8 mouse cellular contexts compared by ENCODE assay signal in the genomic region with DNA sequence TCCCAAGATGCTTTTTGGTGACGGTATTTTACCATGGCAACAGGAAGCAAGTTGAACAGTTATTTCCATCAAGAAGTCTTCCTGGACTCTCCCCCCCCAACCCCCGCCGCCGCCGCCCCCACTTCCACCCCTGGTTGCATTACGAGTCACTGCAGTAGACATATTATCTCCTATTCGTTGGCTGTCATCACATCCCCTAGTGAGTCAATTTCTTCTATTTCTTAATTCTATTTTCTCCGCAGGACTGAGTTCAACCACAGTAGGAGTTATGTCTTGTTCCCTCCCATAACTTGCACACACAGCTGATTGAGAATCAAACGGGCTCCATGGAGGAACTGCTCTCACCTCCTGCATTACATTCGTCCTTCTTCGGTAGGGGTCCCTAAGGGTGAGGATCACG. TPM values are rescaled to one million over a fixed set of nuclear protein-coding genes. Genes with fewer than 3 reads are reported as not detected.
DNase-seq lines count a peak whose midpoint lies in the region; ATAC-seq and TF ChIP-seq lines count a peak whose summit lies in the region.

No protein-coding gene starts in this region.

- H3K9ac ChIP-seq in forebrain, embryonic 12.5 days, result peak overlapping the region; percentile 85
- peak overlapping the region; percentile 89 for H3K9ac ChIP-seq in liver, embryonic 11.5 days (ENCODE audit: low read depth, low read length)
- H3K9ac ChIP-seq in stomach, embryonic 16.5 days (ENCODE audit: low read length), result peak overlapping the region; percentile 89

- no peak for TF ChIP-seq POLR2A in testis, adult 2 months (IDR thresholded peaks at IDR 0.05; ENCODE audit: control insufficient read depth, low read depth, low read length)

- no peaks in the 10 kb centered on the region for H3K27me3 ChIP-seq in testis, adult 2 months (ENCODE audit: control insufficient read depth, insufficient read depth, low read length)
- H3K27me3 ChIP-seq in forebrain, embryonic 12.5 days, result no peaks in the 10 kb centered on the region
- no peaks in the 10 kb centered on the region for H3K27me3 ChIP-seq in liver, embryonic 11.5 days (replicated peaks; ENCODE audit: control insufficient read depth, insufficient read depth, low read length)
- H3K27me3 ChIP-seq in stomach, embryonic 16.5 days (ENCODE audit: control insufficient read depth, insufficient read depth, low read length), result no peaks in the 10 kb centered on the region

- peaks cover 8% of the 10 kb centered on the region for H3K4me1 ChIP-seq in testis, adult 2 months (ENCODE audit: control insufficient read depth, insufficient read depth, low read length)
- H3K4me1 ChIP-seq in forebrain, embryonic 12.5 days, result peaks cover 23% of the 10 kb centered on the region
- peaks cover 15% of the 10 kb centered on the region; the same call in 1 of the 2 replicates for H3K4me1 ChIP-seq in liver, embryonic 11.5 days (replicated peaks; ENCODE audit: control insufficient read depth, insufficient read depth, low read length)
- peaks cover 18% of the 10 kb centered on the region for H3K4me1 ChIP-seq in stomach, embryonic 16.5 days (ENCODE audit: control insufficient read depth, insufficient read depth, low read length)

- WGBS in forebrain, embryonic 12.5 days, result 50% methylated on average over 12 of the region's 12 CpGs
- WGBS in liver, embryonic 11.5 days, result 26% methylated on average over 12 of the region's 12 CpGs
- WGBS in stomach, embryonic 16.5 days, result 35% methylated on average over 12 of the region's 12 CpGs

- no peaks in the 10 kb centered on the region for H3K36me3 ChIP-seq in testis, adult 2 months (ENCODE audit: control insufficient read depth, insufficient read depth, low read length)
- H3K36me3 ChIP-seq in forebrain, embryonic 12.5 days (replicated peaks), result peaks cover 14% of the 10 kb centered on the region
- H3K36me3 ChIP-seq in liver, embryonic 11.5 days (ENCODE audit: control insufficient read depth, insufficient read depth, low read length), result peaks cover 1% of the 10 kb centered on the region; the same call in 1 of the 2 replicates
- H3K36me3 ChIP-seq in stomach, embryonic 16.5 days (ENCODE audit: control insufficient read depth, insufficient read depth, low read length), result 0 out of 2 replicates have a peak, but pooled peaks cover 1% of the 10 kb centered on the region

- H3K4me3 ChIP-seq in testis, adult 2 months (ENCODE audit: control insufficient read depth, low read depth, low read length), result peak overlapping the region; percentile 97
- peak overlapping the region; percentile 86 for H3K4me3 ChIP-seq in forebrain, embryonic 12.5 days (replicated peaks)
- peak overlapping the region; percentile 95 for H3K4me3 ChIP-seq in liver, embryonic 11.5 days (ENCODE audit: low read depth, low read length)
- H3K4me3 ChIP-seq in stomach, embryonic 16.5 days (replicated peaks; ENCODE audit: low read length), result peak overlapping the region; percentile 86

- peak overlapping the region; percentile 87 for H3K4me2 ChIP-seq in forebrain, embryonic 12.5 days
- peak overlapping the region; percentile 96 for H3K4me2 ChIP-seq in liver, embryonic 11.5 days
- peak overlapping the region; percentile 90 for H3K4me2 ChIP-seq in stomach, embryonic 16.5 days (ENCODE audit: low read depth, low read length)

- no peak for TF ChIP-seq CTCF in testis, adult 2 months (IDR thresholded peaks at IDR 0.05; ENCODE audit: control insufficient read depth, insufficient read depth, insufficient replicate concordance, low read depth, low read length)

- intact Hi-C loops in left cerebral cortex, postnatal 14 days (cut with DNase I), result no loop called here

- H3K27ac ChIP-seq in testis, adult 2 months (ENCODE audit: control insufficient read depth, insufficient read depth, low read depth, low read length), result peak overlapping the region; percentile 67; the same call in 1 of the 2 replicates
- H3K27ac ChIP-seq in forebrain, embryonic 12.5 days, result peak overlapping the region; percentile 8; the same call in 1 of the 2 replicates
- H3K27ac ChIP-seq in liver, embryonic 11.5 days (ENCODE audit: low read depth, low read length), result peak overlapping the region; percentile 71
- H3K27ac ChIP-seq in stomach, embryonic 16.5 days (ENCODE audit: low read length), result no peak overlapping the region

- no peaks in the 10 kb centered on the region for H3K9me3 ChIP-seq in forebrain, embryonic 12.5 days
- H3K9me3 ChIP-seq in liver, embryonic 11.5 days (ENCODE audit: control insufficient read depth, low read length), result no peaks in the 10 kb centered on the region
- no peaks in the 10 kb centered on the region for H3K9me3 ChIP-seq in stomach, embryonic 16.5 days (replicated peaks; ENCODE audit: control insufficient read depth, low read length)

- no peak for DNase-seq in testis, postnatal 14 days (ENCODE audit: low spot score)
- no peak for DNase-seq in liver, embryonic 11.5 days (ENCODE audit: low spot score)
- no peak for DNase-seq in natural killer cell, adult 2 months (ENCODE audit: low spot score in 2 of 2)
- DNase-seq in gastrocnemius, postnatal 10 days, result no peak
- DNase-seq in left cerebral cortex, postnatal 14 days (ENCODE audit: low spot score in 2 of 2), result no peak

- ATAC-seq in forebrain, embryonic 12.5 days (ENCODE audit: low FRiP score), result no peak
- no peak for ATAC-seq in liver, embryonic 11.5 days (replicated peaks; ENCODE audit: low FRiP score)
- no peak for ATAC-seq in stomach, embryonic 16.5 days (ENCODE audit: insufficient read depth, low FRiP score)

RNA-seq across cellular contexts. Expression of gene Cinp, which starts 0.8 kb away (rescaled TPM):
- 13.4 and 13.6 TPM in 2 replicates for polyA plus RNA-seq in testis, adult 2 months (2012; rRNA removed)
- polyA plus RNA-seq in forebrain, embryonic 12.5 days (2016; fragmentation: Nextera tagmentation; extraction: Ambion mirVana), result 67.3 and 77.2 TPM in 2 replicates
- 144 and 155 TPM in 2 replicates for polyA plus RNA-seq in liver, embryonic 11.5 days (2014; fragmentation: Nextera tagmentation; extraction: Ambion mirVana)
- 74.8 and 78.4 TPM in 2 replicates for polyA plus RNA-seq in stomach, embryonic 16.5 days (2015; fragmentation: Nextera tagmentation; extraction: Ambion mirVana)
- total RNA-seq in gastrocnemius, postnatal 10 days (2021), result 10 to 100 TPM; 33.0 to 34.6 TPM
- 100 to 1,000 TPM; 107 to 124 TPM for total RNA-seq in left cerebral cortex, postnatal 14 days (2021)

RNA-seq across cellular contexts. Expression of gene Tecpr2, which starts 1.0 kb away (rescaled TPM):
- polyA plus RNA-seq in testis, adult 2 months (2012; rRNA removed), result 7.1 and 7.4 TPM in 2 replicates
- 8.3 and 8.8 TPM in 2 replicates for polyA plus RNA-seq in forebrain, embryonic 12.5 days (2016; fragmentation: Nextera tagmentation; extraction: Ambion mirVana)
- 4.4 and 4.7 TPM in 2 replicates for polyA plus RNA-seq in liver, embryonic 11.5 days (2014; fragmentation: Nextera tagmentation; extraction: Ambion mirVana)
- polyA plus RNA-seq in stomach, embryonic 16.5 days (2015; fragmentation: Nextera tagmentation; extraction: Ambion mirVana), result 4.2 and 4.3 TPM in 2 replicates
- total RNA-seq in gastrocnemius, postnatal 10 days (2021), result 1 to 10 TPM; 2.6 to 3.3 TPM
- total RNA-seq in left cerebral cortex, postnatal 14 days (2021), result 10 to 100 TPM; 42.6 to 45.2 TPM

RNA-seq across cellular contexts. Expression of gene Zfp839, which starts 38.1 kb away (rescaled TPM):
- 5.3 and 6.1 TPM in 2 replicates for polyA plus RNA-seq in testis, adult 2 months (2012; rRNA removed)
- 4.8 and 5.0 TPM in 2 replicates for polyA plus RNA-seq in forebrain, embryonic 12.5 days (2016; fragmentation: Nextera tagmentation; extraction: Ambion mirVana)
- polyA plus RNA-seq in liver, embryonic 11.5 days (2014; fragmentation: Nextera tagmentation; extraction: Ambion mirVana), result 3.3 and 3.8 TPM in 2 replicates
- 4.4 and 4.6 TPM in 2 replicates for polyA plus RNA-seq in stomach, embryonic 16.5 days (2015; fragmentation: Nextera tagmentation; extraction: Ambion mirVana)
- total RNA-seq in gastrocnemius, postnatal 10 days (2021), result 1 to 10 TPM; 5.0 to 6.4 TPM
- 1 to 10 TPM; 9.1 to 9.6 TPM for total RNA-seq in left cerebral cortex, postnatal 14 days (2021)

RNA-seq across cellular contexts. Expression of gene Mok, which starts 47.4 kb away (rescaled TPM):
- polyA plus RNA-seq in testis, adult 2 months (2012; rRNA removed), result 96.9 and 102 TPM in 2 replicates
- 11.4 and 11.6 TPM in 2 replicates for polyA plus RNA-seq in forebrain, embryonic 12.5 days (2016; fragmentation: Nextera tagmentation; extraction: Ambion mirVana)
- polyA plus RNA-seq in liver, embryonic 11.5 days (2014; fragmentation: Nextera tagmentation; extraction: Ambion mirVana), result 1.3 and 2.1 TPM in 2 replicates
- 2.2 and 2.9 TPM in 2 replicates for polyA plus RNA-seq in stomach, embryonic 16.5 days (2015; fragmentation: Nextera tagmentation; extraction: Ambion mirVana)
- under 1 TPM; 0.21 to 0.25 TPM for total RNA-seq in gastrocnemius, postnatal 10 days (2021)
- total RNA-seq in left cerebral cortex, postnatal 14 days (2021), result 10 to 100 TPM; 10.7 to 12.8 TPM
